Mouse (Mus musculus) C2C12 (cell line): Measurements from ENCODE around the gene Lrrc7. TPM values are rescaled to one million over a fixed set of nuclear protein-coding genes. Genes with fewer than 3 reads are reported as not detected.

Experiments
- H3K27me3 ChIP-seq: one replicate; pipeline ENCODE4 v1.6.1; 2011; ENCODE audit not compliant: control insufficient read depth, insufficient read depth, insufficient read length
- H3K36me3 ChIP-seq: one replicate; pipeline ENCODE4 v1.6.1; 2011; ENCODE audit not compliant: control insufficient read depth, insufficient read depth
- H3K4me3 ChIP-seq: one replicate; pipeline ENCODE4 v1.5.1; 2011; ENCODE audit warnings: mild to moderate bottlenecking, control low read depth; ENCODE audit not compliant: poor library complexity, insufficient read depth, severe bottlenecking
- H3K79me2 ChIP-seq: one replicate; pipeline ENCODE4 v1.6.1; 2011; ENCODE audit not compliant: control insufficient read depth, insufficient read depth
- H3K79me3 ChIP-seq: one replicate; pipeline ENCODE4 v1.6.1; 2011; ENCODE audit warnings: low read depth, control low read depth
- H3ac ChIP-seq: one replicate; pipeline ENCODE3; 2011; ENCODE audit warnings: low read depth; ENCODE audit not compliant: control insufficient read depth, insufficient read length
- CEBPB ChIP-seq: IDR thresholded peaks from one replicate; pipeline ENCODE4 v1.6.1; 2011; ENCODE audit warnings: low read depth, mild to moderate bottlenecking, control low read depth, moderate library complexity
- CTCF ChIP-seq: IDR thresholded peaks from one replicate; pipeline ENCODE4 v1.5.1; 2011; ENCODE audit not compliant: control insufficient read depth, insufficient read depth, insufficient read length
- FOSL1 ChIP-seq: IDR thresholded peaks from one replicate; pipeline ENCODE4 v1.8.0; 2011; ENCODE audit warnings: mild to moderate bottlenecking, low read length; ENCODE audit not compliant: poor library complexity, insufficient read depth, severe bottlenecking
- MAX ChIP-seq: IDR thresholded peaks from one replicate; pipeline ENCODE4 v1.6.1; 2011; ENCODE audit warnings: mild to moderate bottlenecking, control low read depth
- MYOD1 ChIP-seq: IDR thresholded peaks from one replicate; pipeline ENCODE4 v1.6.1; 2011; ENCODE audit warnings: low read depth; ENCODE audit not compliant: control insufficient read depth, insufficient read length
- MYOG ChIP-seq: IDR thresholded peaks from one replicate; pipeline ENCODE4 v1.6.1; 2011; ENCODE audit not compliant: control insufficient read depth, insufficient read length; ENCODE audit errors: extremely low read depth
- USF1 ChIP-seq: IDR thresholded peaks from one replicate; pipeline ENCODE4 v1.6.1; 2011; ENCODE audit warnings: low read depth, mild to moderate bottlenecking, control low read depth, moderate library complexity
- polyA plus RNA-seq: library from polyadenylated mRNA; unstranded; fragments of >200 nt; fragmentation: generic; extraction: Trizol; gene quantifications from one replicate; pipeline ENCODE4 v1.2.1, GENCODE M21; 2012; ENCODE audit warnings: missing spikeins

Lrrc7 gene
- polyA plus RNA-seq, 1 experiment = not detected

GRCm38 (mm10) chr3:158093919-158094318 is 468.1 kb downstream of the Lrrc7 start:
- H3ac ChIP-seq = no peak overlapping the region
- no peaks in the 10 kb centered on the region for H3K79me2 ChIP-seq
- H3K27me3 ChIP-seq = no peaks in the 10 kb centered on the region
- no peaks in the 10 kb centered on the region for H3K36me3 ChIP-seq
- no peak overlapping the region for H3K4me3 ChIP-seq
- no peaks in the 10 kb centered on the region for H3K79me3 ChIP-seq
- TF ChIP-seq MAX (no peak), CEBPB (no peak), CTCF (no peak), FOSL1 (no peak), USF1 (no peak), MYOD1 (no peak), MYOG (no peak)

- H3K79me2 ChIP-seq = no peaks in the 10 kb centered on the region
- H3K36me3 ChIP-seq = no peaks in the 10 kb centered on the region
- no peak overlapping the region for H3K4me3 ChIP-seq
- H3K79me3 ChIP-seq = no peaks in the 10 kb centered on the region
- H3K27me3 ChIP-seq = no peaks in the 10 kb centered on the region
- TF ChIP-seq MYOG (no peak), USF1 (no peak), CEBPB (no peak), CTCF (no peak), MYOD1 (no peak), MAX (no peak), FOSL1 (no peak)
- no peak overlapping the region for H3ac ChIP-seq
Measured at GRCm38 (mm10) chr3:158091601-158092000, 470.4 kb downstream of the Lrrc7 start.

GRCm38 (mm10) chr3:158077828-158078227 is 484.2 kb downstream of the Lrrc7 start:
- no peak overlapping the region for H3ac ChIP-seq
- no peak overlapping the region for H3K4me3 ChIP-seq
- no peaks in the 10 kb centered on the region for H3K36me3 ChIP-seq
- no peaks in the 10 kb centered on the region for H3K27me3 ChIP-seq
- H3K79me3 ChIP-seq = no peaks in the 10 kb centered on the region
- no peaks in the 10 kb centered on the region for H3K79me2 ChIP-seq
- no peak for TF ChIP-seq MYOG
- no peak for TF ChIP-seq USF1
- TF ChIP-seq MAX = no peak
- no peak for TF ChIP-seq MYOD1

- Histone ChIP-seq H3K79me3 (no peaks in the 10 kb centered on the region), H3K27me3 (no peaks in the 10 kb centered on the region), H3K4me3 (no peak overlapping the region), H3ac (no peak overlapping the region), H3K79me2 (no peaks in the 10 kb centered on the region), H3K36me3 (no peaks in the 10 kb centered on the region)
- no peak for TF ChIP-seq MYOD1
- no peak for TF ChIP-seq MAX
- TF ChIP-seq FOSL1 = no peak
- TF ChIP-seq USF1 = no peak
- no peak for TF ChIP-seq CEBPB
- no peak for TF ChIP-seq CTCF
- no peak for TF ChIP-seq MYOG
Measured at GRCm38 (mm10) chr3:158077380-158077772, 484.6 kb downstream of the Lrrc7 start.

- no peaks in the 10 kb centered on the region for H3K36me3 ChIP-seq
- H3ac ChIP-seq = no peak overlapping the region
- H3K79me2 ChIP-seq = no peaks in the 10 kb centered on the region
- H3K27me3 ChIP-seq = no peaks in the 10 kb centered on the region
- TF ChIP-seq CTCF = no peak
- TF ChIP-seq CEBPB = no peak
- TF ChIP-seq FOSL1 = no peak
- TF ChIP-seq MYOD1 = no peak
- no peak for TF ChIP-seq MYOG
- TF ChIP-seq MAX = no peak
- no peak for TF ChIP-seq USF1
- no peaks in the 10 kb centered on the region for H3K79me3 ChIP-seq
- no peak overlapping the region for H3K4me3 ChIP-seq
Measured at GRCm38 (mm10) chr3:158076685-158077379, 485.2 kb downstream of the Lrrc7 start.

GRCm38 (mm10) chr3:158075004-158075403 is 487.0 kb downstream of the Lrrc7 start:
- Histone ChIP-seq H3K79me2 (no peaks in the 10 kb centered on the region), H3K36me3 (no peaks in the 10 kb centered on the region), H3K79me3 (no peaks in the 10 kb centered on the region), H3ac (no peak overlapping the region), H3K27me3 (no peaks in the 10 kb centered on the region), H3K4me3 (no peak overlapping the region)
- TF ChIP-seq MYOD1 (no peak), CTCF (no peak), FOSL1 (no peak), USF1 (no peak), MAX (no peak), MYOG (no peak), CEBPB (no peak)
